Mouse (Mus musculus): ENCODE data around the gene Sectm1a. TPM values are rescaled to one million over a fixed set of nuclear protein-coding genes. Genes with fewer than 3 reads are reported as not detected.

The Sectm1a gene
- polyA plus RNA-seq, 1 experiment = 2.1 TPM

GRCm38 (mm10) chr11:121059471-121059870, 21.5 kb downstream of the Sectm1a start:
- 84% methylated on average over 4 of the region's 4 CpGs for WGBS
- Histone ChIP-seq H3K27ac (ENCODE audit: insufficient read depth, low read depth, low read length) (peak overlapping the region; percentile 27), H3K36me3 (ENCODE audit: control insufficient read depth, insufficient read depth, low read length) (no peaks in the 10 kb centered on the region), H3K27me3 (replicated peaks; ENCODE audit: control insufficient read depth, insufficient read depth, low read length) (no peaks in the 10 kb centered on the region), H3K4me1 (ENCODE audit: control insufficient read depth, insufficient read depth, low read length) (peaks cover 34% of the 10 kb centered on the region), H3K4me3 (ENCODE audit: insufficient read depth, low read depth, low read length) (no peak overlapping the region)
- DNase-seq = no peak
- no peak for TF ChIP-seq POLR2A (IDR thresholded peaks at IDR 0.05; ENCODE audit: low read depth, low read length)
- TF ChIP-seq CTCF (conservative IDR thresholded peaks at IDR 0.05; ENCODE audit: insufficient read depth, insufficient read length, low read depth, low read length) = no peak

DNA sequence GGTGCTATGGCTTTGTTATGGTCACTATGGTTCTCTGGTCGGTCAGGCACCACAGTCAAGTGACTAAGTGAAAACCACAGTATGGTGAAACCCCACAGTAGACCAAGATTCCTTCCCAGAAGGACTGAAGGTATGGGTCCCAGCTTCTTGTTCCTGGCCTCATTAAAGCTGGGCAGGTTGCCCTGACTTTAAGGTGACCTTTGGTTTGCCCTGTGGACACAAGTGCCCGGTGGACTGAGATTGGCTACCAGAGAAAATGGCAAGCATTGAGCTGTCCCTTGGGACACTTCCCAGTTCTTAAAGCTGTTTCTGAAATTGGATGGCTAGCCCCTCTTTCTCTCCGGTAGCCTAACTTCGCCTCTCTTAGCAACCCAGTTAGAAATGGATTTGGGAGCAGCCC, 22.1 kb downstream of the Sectm1a start:
- H3K27me3 ChIP-seq (replicated peaks; ENCODE audit: control insufficient read depth, insufficient read depth, low read length) = no peaks in the 10 kb centered on the region
- no peaks in the 10 kb centered on the region for H3K36me3 ChIP-seq (ENCODE audit: control insufficient read depth, insufficient read depth, low read length)
- WGBS = 73% methylated on average over 4 of the region's 4 CpGs
- peak; percentile 87 for DNase-seq
- H3K4me1 ChIP-seq (ENCODE audit: control insufficient read depth, insufficient read depth, low read length) = peaks cover 34% of the 10 kb centered on the region
- TF ChIP-seq POLR2A (IDR thresholded peaks at IDR 0.05; ENCODE audit: low read depth, low read length) = no peak
- no peak for TF ChIP-seq CTCF (conservative IDR thresholded peaks at IDR 0.05; ENCODE audit: insufficient read depth, insufficient read length, low read depth, low read length)
- H3K27ac ChIP-seq (ENCODE audit: insufficient read depth, low read depth, low read length) = peak overlapping the region; percentile 94
- H3K4me3 ChIP-seq (ENCODE audit: insufficient read depth, low read depth, low read length) = no peak overlapping the region

- DNase-seq = peak; percentile 96
- Histone ChIP-seq H3K27me3 (replicated peaks; ENCODE audit: control insufficient read depth, insufficient read depth, low read length) (no peaks in the 10 kb centered on the region), H3K36me3 (ENCODE audit: control insufficient read depth, insufficient read depth, low read length) (no peaks in the 10 kb centered on the region), H3K4me3 (ENCODE audit: insufficient read depth, low read depth, low read length) (no peak overlapping the region), H3K27ac (ENCODE audit: insufficient read depth, low read depth, low read length) (peak overlapping the region; percentile 98), H3K4me1 (ENCODE audit: control insufficient read depth, insufficient read depth, low read length) (peaks cover 34% of the 10 kb centered on the region)
- 50% methylated on average over 5 of the region's 5 CpGs for WGBS
- TF ChIP-seq POLR2A (IDR thresholded peaks at IDR 0.05; ENCODE audit: low read depth, low read length) (no peak), CTCF (conservative IDR thresholded peaks at IDR 0.05; ENCODE audit: insufficient read depth, insufficient read length, low read depth, low read length) (no peak)
Measured at GRCm38 (mm10) chr11:121058122-121058521, 22.9 kb downstream of the Sectm1a start.

GRCm38 (mm10) chr11:121056536-121057236, 24.3 kb downstream of the Sectm1a start:
- H3K27me3 ChIP-seq (replicated peaks; ENCODE audit: control insufficient read depth, insufficient read depth, low read length) = no peaks in the 10 kb centered on the region
- peaks cover 41% of the 10 kb centered on the region for H3K4me1 ChIP-seq (ENCODE audit: control insufficient read depth, insufficient read depth, low read length)
- H3K36me3 ChIP-seq (ENCODE audit: control insufficient read depth, insufficient read depth, low read length) = no peaks in the 10 kb centered on the region
- H3K27ac ChIP-seq (ENCODE audit: insufficient read depth, low read depth, low read length) = peak overlapping the region; percentile 98
- peak; percentile 91 for DNase-seq
- 33% methylated on average over 7 of the region's 7 CpGs for WGBS
- no peak overlapping the region for H3K4me3 ChIP-seq (ENCODE audit: insufficient read depth, low read depth, low read length)
- no peak for TF ChIP-seq CTCF (conservative IDR thresholded peaks at IDR 0.05; ENCODE audit: insufficient read depth, insufficient read length, low read depth, low read length)
- TF ChIP-seq POLR2A (IDR thresholded peaks at IDR 0.05; ENCODE audit: low read depth, low read length) = no peak

- peak; percentile 93 for TF ChIP-seq CTCF (conservative IDR thresholded peaks at IDR 0.05; ENCODE audit: insufficient read depth, insufficient read length, low read depth, low read length)
- TF ChIP-seq POLR2A (IDR thresholded peaks at IDR 0.05; ENCODE audit: low read depth, low read length) = no peak
- H3K4me1 ChIP-seq (ENCODE audit: control insufficient read depth, insufficient read depth, low read length) = peaks cover 32% of the 10 kb centered on the region
- H3K36me3 ChIP-seq (ENCODE audit: control insufficient read depth, insufficient read depth, low read length) = no peaks in the 10 kb centered on the region
- peak; percentile 90 for DNase-seq
- H3K27ac ChIP-seq (ENCODE audit: insufficient read depth, low read depth, low read length) = no peak overlapping the region
- 19% methylated on average over 8 of the region's 8 CpGs for WGBS
- no peaks in the 10 kb centered on the region for H3K27me3 ChIP-seq (replicated peaks; ENCODE audit: control insufficient read depth, insufficient read depth, low read length)
- H3K4me3 ChIP-seq (ENCODE audit: insufficient read depth, low read depth, low read length) = no peak overlapping the region
Measured at GRCm38 (mm10) chr11:121053536-121053935, 27.5 kb downstream of the Sectm1a start.

GRCm38 (mm10) chr11:121052387-121052786, 28.6 kb downstream of the Sectm1a start:
- H3K36me3 ChIP-seq (ENCODE audit: control insufficient read depth, insufficient read depth, low read length) = no peaks in the 10 kb centered on the region
- H3K4me3 ChIP-seq (ENCODE audit: insufficient read depth, low read depth, low read length) = no peak overlapping the region
- WGBS = 56% methylated on average over 4 of the region's 4 CpGs
- TF ChIP-seq CTCF (conservative IDR thresholded peaks at IDR 0.05; ENCODE audit: insufficient read depth, insufficient read length, low read depth, low read length) (no peak), POLR2A (IDR thresholded peaks at IDR 0.05; ENCODE audit: low read depth, low read length) (no peak)
- H3K27me3 ChIP-seq (replicated peaks; ENCODE audit: control insufficient read depth, insufficient read depth, low read length) = no peaks in the 10 kb centered on the region
- peak; percentile 85 for DNase-seq
- H3K27ac ChIP-seq (ENCODE audit: insufficient read depth, low read depth, low read length) = peak overlapping the region; percentile 26; the same call in 1 of the 2 replicates
- H3K4me1 ChIP-seq (ENCODE audit: control insufficient read depth, insufficient read depth, low read length) = peaks cover 24% of the 10 kb centered on the region

DNA sequence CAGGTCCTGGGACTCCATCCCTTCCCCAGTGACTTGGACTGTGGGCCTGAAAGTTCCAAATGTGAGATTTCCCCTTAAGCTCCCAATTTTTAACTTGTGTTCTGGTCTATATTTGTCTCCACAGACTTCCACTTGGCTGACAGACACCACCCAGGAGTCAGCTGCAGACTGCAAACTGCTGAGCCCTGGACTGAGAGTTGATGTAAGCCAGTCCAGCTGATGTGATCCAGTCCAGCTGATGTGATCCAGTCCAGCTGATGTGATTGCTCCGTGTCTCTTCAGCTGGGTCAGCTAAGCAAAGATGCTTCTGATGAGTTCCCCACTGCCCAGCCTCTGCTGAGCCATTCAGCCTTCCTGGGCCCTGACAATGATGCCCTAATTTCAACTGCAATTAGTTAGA, 29.2 kb downstream of the Sectm1a start:
- TF ChIP-seq POLR2A (IDR thresholded peaks at IDR 0.05; ENCODE audit: low read depth, low read length) (no peak), CTCF (conservative IDR thresholded peaks at IDR 0.05; ENCODE audit: insufficient read depth, insufficient read length, low read depth, low read length) (no peak)
- no peaks in the 10 kb centered on the region for H3K36me3 ChIP-seq (ENCODE audit: control insufficient read depth, insufficient read depth, low read length)
- H3K4me1 ChIP-seq (ENCODE audit: control insufficient read depth, insufficient read depth, low read length) = peaks cover 19% of the 10 kb centered on the region
- no peaks in the 10 kb centered on the region for H3K27me3 ChIP-seq (replicated peaks; ENCODE audit: control insufficient read depth, insufficient read depth, low read length)
- no peak for DNase-seq
- 50% methylated on average over 1 of the region's 1 CpGs for WGBS
- H3K4me3 ChIP-seq (ENCODE audit: insufficient read depth, low read depth, low read length) = no peak overlapping the region
- H3K27ac ChIP-seq (ENCODE audit: insufficient read depth, low read depth, low read length) = no peak overlapping the region
